Mouse (Mus musculus) kidney, postnatal 25 days (tissue): ENCODE measurements around the gene Nos1ap.
A peak's percentile ranks its signal among the peaks of the same experiment; 100 is the strongest.

ENCODE experiments used
- DNase-seq, 2 experiments: peaks; one replicate each; pipeline ENCODE4 v3.0.0; 2021; ENCODE audit warnings: mixed read lengths in 2 of 2

Nos1ap gene

DNA sequence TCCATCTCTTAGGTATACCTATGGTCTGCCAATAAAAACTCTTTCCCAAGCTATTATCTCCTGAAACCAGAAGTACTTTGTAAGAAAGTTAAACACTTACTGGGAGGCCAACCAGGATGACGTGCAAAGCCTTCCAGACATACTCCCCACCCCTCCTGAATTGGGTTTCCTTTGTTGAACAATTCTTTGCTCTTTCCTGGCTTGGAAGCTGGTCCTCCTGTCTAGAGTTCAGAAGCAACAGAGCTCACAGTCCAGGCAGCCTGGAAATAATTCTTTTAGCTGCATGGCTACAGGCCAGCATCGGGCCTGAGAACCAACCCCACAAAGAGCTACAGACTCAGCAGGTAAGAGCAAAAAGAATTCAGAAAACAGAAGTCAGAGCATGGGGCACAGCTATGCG is 243.4 kb downstream of the Nos1ap start:
- peak; percentile 54 to 66 for DNase-seq

DNA sequence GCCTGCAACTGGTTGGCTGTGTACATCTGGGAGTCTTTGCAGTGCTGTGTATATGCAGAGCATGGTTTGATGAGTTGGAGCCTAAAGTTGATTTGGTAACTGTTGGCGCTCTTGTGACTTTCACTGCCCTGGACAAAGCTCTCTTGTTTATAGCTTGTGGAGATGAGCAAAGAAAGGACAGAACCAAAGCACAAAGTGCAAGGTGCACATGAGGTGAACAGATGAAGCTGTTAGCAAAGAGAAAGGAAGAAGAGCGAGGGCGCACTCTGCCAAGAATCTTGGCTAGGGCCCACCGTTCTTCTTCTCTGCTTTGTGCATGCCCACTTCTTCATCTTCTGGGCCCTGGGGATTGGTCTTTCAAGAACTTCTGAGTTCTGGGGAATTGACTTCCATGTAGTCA is 245.8 kb downstream of the Nos1ap start:
- DNase-seq, result peak; percentile 45 to 69

- no peak for DNase-seq
These were observed 246.6 kb downstream of the Nos1ap start for GRCm38 (mm10) chr1:170343081-170343480.

- DNase-seq, result no peak
These were observed 249.7 kb downstream of the Nos1ap start for GRCm38 (mm10) chr1:170339943-170340342.

DNA sequence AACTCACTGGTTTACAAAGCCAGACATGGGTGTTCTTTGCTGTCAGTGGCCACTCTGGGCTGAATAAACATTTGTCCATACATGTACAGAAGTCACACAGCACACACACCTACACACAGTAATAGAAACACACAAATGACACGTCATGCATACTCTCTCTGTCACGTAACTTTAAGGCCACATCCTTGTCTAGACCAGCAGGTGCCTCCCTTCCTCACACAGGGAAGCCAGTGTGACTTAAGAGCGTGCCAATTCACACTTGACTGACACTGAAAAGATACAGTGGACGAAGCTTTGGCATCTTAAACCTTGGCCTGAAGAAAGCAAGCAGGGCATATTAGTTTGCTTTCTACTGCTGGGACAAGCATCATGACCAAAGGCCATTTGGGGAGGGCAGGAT is 256.9 kb downstream of the Nos1ap start:
- DNase-seq, result no peak

- no peak for DNase-seq
These were observed 257.7 kb downstream of the Nos1ap start for GRCm38 (mm10) chr1:170331926-170332325.

GRCm38 (mm10) chr1:170325277-170325676 is 264.4 kb downstream of the Nos1ap start:
- DNase-seq, result no peak

DNA sequence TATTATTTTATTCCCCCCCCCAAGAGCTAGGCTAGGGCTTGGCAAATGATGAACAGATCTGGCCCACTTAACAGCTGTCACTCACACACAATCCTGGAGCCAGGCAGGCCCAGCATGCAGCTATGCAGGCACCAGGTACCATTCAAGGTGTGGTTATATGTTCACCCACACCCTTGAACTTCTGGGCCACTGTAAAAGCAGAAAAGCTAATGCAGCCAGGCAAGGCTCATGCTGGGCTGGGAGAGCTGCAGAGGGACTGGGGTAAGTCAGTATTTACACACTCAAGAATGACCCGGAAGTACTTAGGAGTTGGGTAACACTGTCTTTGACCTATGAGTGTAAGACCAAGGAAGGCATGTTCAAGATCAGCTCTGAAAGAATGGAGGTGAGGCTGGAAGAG is 265.3 kb downstream of the Nos1ap start:
- DNase-seq, result no peak

GRCm38 (mm10) chr1:170323001-170323400 is 266.7 kb downstream of the Nos1ap start:
- no peak for DNase-seq

- DNase-seq, result no peak
These were observed 267.6 kb downstream of the Nos1ap start for GRCm38 (mm10) chr1:170322046-170322445.

GRCm38 (mm10) chr1:170311431-170311830 is 278.2 kb downstream of the Nos1ap start:
- DNase-seq, result no peak

DNA sequence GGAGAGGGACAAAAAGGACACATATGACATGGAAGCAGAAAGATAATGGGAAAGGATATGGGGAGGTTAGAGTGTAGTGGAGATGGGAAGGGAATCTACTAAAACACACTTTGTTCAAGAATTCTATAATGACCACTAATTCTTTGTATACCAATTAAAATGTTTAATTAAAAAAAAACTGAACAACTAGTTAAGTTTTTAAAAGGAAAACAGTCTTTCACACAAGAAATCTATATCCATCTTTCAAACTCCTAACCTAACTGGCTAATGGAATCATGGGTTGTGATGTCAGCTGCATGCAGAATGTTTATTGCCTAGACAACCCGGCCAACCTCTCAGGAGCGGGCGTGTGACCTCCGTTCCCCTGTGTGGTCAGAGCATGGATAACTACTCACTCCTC is 281.2 kb downstream of the Nos1ap start, which contains the start of gene Spata46:
Spata46 (plus strand) TSS at position 301 of the 400 bp plus-strand sequence.
- no peak for DNase-seq

DNA sequence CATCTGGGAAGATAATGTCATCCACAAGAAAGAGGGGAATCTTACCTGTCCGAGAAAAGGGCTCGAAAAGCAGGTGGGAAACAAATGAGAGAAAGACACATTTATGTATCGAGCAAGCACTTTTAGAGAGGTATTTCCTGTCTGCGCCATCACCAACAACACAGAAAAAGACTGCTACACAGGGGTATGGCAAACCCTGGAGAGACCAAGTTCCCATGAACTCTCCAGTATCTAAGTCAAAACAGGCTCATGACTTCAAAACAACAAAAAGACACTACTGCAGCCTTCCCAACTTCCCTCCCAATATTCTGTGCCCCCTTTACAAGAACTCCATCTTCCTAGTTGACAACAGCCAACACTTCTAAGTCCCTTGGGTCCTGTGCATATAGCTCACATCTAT is 283.4 kb downstream of the Nos1ap start, which contains the start of gene Gm7694:
Gm7694 (minus strand) TSS at position 101 of the 400 bp plus-strand sequence.
- no peak for DNase-seq

DNA sequence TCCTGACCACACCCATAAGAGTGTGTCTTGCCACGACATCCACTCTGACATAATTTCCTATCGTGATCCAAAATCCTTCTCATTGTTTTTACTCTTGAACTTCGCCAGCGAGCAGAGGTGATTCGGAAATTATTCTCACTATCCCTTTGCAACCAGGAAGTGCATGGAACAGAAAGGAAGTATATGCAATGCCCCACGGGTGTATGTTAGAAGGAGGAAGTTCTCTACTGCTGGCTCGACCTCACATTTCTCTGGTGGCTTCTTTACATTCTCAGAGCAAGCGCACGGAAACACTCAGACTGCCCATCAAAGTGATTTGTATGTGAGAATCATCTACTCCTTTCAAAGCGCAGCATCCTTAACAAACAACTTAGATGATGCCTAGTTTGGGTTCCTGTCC is 284.7 kb downstream of the Nos1ap start:
- no peak for DNase-seq

DNA sequence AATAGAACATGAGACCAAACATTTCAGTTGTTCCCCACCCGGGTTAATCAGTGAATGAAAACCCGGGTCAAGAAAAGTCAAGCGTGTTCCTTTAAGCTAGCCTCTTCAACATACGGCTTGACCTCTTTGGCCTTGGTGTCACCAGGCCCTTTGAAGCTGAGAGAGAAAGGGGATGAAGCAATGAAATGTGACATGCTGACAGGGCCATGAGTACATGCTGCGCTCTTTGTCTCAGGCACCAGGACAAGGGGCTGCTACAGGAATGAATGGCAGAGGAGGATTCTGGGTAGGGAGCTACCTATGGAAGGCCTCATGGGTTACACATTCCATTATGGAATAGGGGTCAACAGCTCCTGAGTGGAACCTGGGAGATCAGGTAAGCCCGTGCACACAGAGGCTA is 286.6 kb downstream of the Nos1ap start:
- DNase-seq, result no peak

GRCm38 (mm10) chr1:170302456-170302855 is 287.2 kb downstream of the Nos1ap start:
- DNase-seq, result no peak

- DNase-seq, result no peak
These were observed 288.0 kb downstream of the Nos1ap start for GRCm38 (mm10) chr1:170301686-170302085.

DNA sequence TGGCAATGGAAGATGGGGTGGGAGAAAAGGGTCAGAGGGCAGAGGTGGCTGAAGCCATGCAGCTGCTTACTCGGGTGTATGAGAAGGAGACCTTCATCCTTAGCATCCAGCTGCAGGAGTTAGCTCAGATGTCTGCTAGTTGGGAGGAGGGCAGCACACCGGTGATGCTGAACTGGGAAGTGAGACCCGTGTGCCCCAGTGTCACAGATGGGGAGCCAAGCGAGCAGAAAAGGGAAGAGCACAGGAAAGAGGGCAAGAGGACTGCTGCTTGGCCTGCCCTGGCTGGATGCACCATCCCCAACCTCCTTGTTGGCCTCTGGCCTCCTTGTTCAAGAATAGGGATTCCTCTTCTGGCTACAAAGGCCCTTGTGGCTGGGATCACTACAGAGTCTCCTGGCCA is 290.2 kb downstream of the Nos1ap start:
- no peak for DNase-seq

DNA sequence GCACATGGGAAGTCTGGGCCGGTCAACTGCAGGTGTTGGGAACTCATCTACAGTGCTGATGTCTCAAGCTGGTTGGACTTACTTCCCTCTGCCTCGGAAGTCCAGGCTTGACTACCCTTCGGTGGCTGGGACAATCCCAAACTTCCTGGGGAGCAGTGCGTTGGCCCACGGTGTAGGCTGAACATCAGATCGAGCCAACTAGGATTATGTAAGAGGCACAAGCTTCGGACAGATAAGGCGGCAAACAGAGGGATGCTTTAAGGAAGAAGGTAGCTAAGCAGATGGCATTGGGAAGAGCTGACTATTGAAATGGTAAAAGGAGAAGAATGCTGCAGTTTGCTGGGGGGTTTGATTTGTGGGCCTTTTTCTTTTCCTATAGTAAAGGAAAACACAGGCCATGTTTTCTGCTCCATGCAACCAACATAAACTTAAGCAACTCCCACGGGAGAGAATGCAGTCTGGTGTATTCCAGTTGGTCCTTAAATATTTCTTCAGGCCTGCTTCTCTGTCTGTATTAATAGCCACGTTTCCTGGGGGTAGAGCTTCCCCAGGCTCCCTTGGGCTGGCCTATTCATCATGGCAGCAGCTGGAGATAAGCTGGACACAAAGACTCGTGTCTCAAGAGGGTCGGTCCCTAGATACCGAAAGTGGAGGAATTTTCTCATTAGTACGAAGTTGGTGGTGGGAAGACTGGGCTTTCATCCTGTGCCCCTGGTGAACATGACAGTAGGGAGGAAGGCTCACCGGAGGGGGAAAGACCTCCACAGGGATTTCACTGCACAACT is 294.7 kb downstream of the Nos1ap start:
- no peak for DNase-seq

GRCm38 (mm10) chr1:170293257-170293656 is 296.4 kb downstream of the Nos1ap start:
- DNase-seq, result no peak

DNA sequence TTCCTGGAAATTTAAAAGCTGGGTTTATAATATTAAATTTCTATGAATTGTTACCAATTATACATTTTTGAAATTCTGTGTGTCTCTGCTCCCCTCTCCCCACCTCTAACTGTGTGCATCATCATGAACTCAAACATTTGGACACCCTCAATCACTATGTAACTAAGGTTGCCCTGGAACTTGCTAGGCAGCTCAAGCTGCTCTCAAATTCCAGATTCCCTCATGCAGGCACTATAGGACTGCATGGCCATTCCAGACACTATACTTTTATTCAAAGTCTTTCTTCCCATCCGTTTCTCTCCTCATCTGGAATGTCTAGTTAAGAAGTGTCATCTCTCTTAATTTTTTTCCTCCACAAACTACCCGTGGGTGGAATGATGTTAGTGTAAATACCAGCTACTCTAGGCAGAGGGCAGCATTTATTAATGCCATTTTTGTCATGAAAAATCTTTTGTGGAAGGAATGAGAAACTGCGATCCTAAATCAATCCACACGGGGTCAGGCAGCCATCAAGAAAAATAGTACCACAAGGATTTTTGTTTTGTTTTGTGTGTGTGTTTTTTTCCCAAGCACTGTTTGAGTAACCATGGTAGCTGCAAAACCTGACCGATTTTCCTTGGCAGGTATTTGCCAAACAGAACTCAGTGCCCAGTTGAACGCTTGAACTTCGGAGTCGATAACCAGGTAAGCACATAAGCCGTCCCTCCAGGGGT is 297.3 kb downstream of the Nos1ap start:
- DNase-seq, result peak; percentile 44 to 64

- no peak for DNase-seq
These were observed 307.1 kb downstream of the Nos1ap start for GRCm38 (mm10) chr1:170282415-170283129.

DNA sequence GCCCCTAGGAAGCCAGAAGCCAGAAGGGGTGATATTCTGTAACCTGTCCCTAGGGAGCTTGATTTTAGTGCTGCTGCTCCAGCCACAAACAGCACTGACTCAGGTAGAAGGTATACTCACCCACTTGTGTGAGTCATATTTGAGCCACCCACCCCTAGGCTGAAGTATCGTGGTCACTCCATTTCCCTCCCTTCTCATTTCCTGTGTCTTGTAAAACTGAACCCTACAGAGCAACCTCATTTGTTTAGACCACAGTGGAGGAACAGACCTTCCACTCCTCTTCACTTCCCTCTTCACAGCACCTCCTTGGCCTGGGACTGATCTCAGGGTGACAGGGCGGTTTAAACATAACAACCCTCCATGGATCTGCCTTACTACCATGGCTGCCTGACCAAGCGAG is 312.6 kb downstream of the Nos1ap start, which contains the start of gene Sh2d1b1:
Sh2d1b1 (plus strand) TSS at position 305 of the 400 bp plus-strand sequence.
- no peak for DNase-seq
